Mouse (Mus musculus): ENCODE results near the gene Snx9.

The Snx9 gene

DNA sequence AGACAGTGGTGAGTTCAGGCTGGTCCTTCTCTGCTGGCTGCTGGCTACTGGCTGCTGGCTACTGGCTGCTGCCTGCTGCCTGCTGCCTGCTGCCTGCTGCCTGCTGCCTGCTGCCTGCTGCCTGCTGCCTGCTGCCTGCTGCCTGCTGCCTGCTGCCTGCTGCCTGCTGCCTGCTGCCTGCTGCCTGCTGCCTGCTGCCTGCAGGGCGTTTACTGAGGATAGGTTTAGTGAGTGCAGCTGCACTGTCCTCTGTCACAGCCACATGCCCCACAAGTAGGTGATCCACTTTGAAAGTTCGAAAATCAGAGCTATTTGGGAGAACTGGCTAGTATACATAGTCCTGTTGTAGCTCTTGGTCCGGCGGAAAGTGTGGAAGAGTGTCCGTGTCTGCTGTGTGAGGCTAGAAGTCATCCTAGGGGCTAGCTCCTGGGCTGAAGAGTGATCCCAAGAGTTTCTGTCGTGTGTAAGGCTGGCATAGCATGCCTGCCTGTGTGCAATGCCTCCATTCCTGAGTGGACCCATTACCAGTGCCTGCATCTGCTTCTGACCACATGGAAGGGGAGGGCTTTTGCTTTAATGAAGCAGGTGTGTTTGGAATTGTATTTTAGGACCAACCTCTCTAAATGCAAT is 45.2 kb downstream of the Snx9 start:
- DNase-seq: no peak

DNA sequence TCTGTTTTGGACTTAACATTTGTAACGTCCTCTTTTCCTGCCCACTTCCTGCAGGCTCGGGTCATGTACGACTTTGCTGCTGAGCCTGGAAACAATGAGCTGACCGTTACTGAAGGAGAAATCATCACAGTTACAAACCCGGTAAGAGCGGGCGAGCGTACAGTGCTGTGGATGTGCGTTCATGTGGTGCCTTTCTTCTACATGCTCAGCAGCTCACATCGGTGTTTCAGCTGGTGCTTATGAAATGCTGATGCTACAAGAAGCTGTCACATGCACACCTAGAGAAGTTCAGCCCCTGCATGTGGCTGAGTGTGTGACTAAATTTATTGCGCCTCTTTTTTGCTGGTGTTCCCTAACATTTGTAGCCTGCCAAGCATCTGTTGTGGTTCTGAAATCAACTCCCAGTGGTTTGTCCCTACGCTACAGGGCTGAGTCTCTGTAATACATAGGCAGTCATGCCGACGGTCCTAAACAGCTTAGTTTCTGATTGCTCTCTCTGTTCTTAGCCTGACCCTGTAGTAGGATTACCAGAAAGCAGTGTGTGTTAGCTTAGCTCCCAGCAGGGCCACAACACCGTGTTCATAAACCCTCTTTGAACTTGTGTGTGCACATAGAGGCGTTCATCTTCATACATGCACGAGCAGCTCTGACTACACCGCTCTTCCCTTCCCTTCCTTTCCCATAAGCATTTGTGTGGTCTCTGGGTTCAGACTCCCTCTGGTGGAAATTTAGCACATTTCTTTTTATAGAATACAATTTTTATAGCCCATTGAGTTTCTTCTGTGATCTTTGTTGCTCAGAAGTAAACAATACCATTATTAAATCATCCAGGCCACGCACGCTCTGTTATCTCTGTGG is 46.0 kb downstream of the Snx9 start:
- no peak for DNase-seq

DNA sequence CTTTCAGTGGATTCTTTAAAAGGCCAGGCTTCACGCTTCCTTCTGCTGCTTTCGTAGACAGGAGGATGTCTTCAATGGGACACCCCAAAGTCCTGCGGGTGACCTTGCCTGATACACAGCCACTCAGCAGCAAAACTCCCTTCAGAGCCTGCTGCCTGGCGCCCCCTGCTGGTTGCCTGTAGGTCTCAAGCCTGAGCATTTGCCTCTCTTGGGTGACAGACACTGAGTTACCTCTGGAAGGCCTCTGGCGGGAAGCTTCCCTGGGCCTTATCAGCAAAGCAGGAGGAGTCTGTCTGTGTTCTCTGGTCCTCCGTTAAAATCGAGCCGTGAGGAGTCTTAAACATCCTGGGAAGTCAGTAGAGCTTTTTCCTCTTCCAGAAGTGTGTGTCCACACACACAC is 49.3 kb downstream of the Snx9 start:
- peak; percentile 80 to 89 for DNase-seq

DNA sequence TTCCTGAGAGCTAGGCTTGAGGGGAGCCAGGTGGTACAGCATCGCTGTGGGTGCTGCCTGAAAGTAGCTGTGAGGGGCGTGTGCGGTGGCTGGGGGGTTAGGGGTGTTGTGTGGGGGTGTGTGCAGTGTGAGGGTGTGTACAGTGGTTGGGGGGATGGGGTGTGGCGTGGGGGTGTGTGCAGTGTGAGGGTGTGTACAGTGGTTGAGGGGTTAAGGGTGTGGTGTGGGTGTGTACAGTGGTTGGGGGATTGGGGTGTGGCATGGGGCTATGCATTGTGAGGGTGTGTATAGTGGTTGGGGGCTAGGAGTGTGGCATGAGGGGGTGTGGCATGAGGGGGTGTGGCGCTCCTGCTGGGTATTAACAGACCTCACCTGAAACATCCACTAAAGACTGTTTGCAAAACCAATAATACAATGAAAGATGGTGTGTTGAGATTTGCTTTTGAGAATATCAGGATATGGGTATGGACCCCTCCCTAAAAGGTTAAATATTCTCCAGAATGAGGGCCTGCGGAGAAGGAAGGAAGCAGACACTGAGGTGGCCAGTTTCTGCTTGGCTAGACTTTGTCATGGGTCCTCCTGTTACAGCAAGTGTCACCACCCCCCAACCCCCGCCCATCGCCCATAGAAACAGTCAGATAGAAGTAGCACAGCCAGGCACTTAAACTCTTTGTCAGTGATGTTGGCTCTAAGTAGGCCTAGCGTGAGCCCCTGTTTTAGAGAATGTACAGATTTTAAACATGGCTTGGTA is 51.0 kb downstream of the Snx9 start:
- DNase-seq: no peak

DNA sequence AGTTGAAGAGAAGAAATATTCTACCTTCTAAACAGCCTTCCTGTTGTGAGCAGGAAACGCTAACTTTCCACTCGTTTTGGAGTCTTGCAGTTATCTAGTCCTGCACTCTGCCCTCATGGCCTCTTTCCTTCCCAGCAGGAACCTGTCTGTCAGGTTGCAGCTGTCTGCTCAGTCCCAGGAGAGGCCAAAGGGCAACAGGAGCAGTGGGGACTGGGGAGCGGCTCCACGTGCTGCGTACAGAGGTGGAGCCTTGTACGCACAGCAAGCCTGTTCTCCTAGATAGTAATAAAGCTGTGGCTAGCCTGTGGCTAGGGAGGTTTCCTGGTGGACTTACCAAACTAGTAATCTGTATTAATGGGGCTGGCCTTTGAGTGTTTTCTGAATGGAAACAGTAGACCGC is 52.0 kb downstream of the Snx9 start:
- no peak for DNase-seq

DNA sequence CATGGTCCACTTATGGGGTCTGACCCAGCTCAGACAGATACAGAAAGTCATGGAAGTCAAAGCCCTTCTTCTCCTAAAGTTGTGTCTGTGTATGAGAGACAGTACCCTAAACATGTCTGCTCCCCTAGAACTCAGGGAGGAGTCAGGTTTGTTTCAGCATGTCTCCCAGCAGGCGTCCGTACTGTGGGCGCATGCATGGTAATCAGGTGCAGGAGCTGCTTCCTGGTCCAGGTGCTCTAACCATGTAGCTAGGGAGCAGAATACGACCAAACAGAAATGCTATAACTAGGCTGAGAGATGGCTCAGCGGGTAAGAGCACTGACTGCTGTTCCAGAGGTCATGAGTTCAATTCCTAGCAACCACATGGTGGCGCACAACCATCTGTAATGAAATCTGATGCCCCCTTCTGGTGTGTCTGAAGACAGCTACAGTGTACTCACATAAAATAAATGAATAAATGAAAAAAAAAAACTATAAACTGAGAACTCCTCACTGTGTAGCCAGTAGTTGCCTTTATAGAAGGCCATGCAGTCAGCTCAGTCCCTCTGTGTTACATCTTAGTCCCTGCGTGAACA is 52.5 kb downstream of the Snx9 start:
- DNase-seq: no peak

DNA sequence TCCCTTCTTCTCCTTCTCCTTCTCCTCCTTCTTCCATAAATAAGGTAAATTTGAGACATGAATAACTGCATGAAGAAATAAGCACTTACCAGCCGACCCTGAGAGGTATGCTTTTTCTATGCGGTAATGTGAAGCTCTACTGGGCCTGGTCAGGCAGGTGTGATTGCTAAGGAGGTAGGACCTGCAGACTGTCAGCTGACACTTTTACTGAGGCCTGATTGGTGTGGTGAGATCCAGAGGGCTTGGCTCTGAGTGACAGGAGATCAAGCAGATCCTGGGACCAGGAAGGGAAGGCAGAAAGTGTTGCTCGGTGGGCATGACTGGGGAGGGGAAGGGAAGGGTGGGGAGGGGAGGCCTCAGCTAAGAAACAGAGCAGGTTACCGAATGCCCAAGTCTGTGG is 54.9 kb downstream of the Snx9 start:
- DNase-seq: no peak

DNA sequence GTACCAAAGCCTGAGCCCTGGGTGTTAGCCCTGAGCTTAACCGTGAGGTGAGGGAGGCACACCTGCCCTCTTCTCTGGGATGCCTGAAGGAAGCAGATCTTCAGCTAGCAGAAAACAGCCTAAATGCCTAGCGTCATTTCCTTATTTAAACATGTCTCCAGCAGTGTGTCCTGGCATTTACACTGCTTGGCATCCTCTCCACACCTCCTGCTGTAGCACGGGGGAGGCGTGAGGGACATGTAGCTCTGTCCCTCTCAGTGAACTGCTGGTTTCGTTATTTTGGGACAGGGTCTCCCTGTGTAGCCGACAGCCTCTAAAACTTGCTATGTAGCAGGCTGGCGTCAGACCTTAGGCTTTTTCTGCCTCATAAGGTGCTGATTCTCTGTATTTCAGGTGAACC is 55.5 kb downstream of the Snx9 start:
- DNase-seq: no peak

DNA sequence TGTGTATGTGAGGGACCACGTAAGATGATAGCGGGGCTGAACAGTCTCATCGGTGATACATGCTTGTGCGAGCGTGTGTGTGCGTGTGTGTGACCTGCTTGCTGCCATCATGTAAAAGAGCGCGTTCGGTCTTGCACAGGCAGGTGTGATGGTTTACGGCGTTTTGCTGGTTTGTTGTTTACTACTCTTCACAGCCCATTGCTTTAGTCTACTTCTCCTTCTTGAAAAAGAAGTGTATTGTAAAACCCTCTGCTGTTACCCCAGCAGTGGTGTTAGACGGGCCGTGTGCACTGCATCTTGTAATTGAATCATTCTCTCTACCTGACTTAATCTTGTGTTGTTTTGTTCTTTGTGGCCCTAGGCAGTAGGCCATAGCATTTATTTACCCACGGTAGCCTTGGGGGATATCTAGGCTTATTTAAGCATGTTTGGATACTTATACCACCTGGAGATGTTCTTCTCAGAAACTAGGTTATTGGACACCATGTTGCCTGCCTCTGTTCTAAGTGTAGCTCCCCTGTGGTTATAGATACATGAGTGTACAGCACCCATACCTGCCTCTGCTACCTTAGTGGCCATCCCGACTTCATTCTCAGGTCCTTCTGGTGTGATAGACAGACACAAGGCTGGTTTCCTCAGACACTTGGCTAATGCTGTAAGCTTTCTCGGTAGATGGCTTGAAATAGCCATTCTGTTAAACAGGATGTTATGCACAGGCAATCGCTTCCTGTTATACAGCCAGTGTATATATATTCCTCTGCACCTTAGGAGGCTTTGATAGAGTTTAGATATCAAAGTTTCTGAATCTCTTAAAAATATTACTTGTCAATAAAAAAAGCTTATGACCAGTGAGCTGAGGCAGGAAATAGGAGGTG is 56.4 kb downstream of the Snx9 start:
- no peak for DNase-seq

DNA sequence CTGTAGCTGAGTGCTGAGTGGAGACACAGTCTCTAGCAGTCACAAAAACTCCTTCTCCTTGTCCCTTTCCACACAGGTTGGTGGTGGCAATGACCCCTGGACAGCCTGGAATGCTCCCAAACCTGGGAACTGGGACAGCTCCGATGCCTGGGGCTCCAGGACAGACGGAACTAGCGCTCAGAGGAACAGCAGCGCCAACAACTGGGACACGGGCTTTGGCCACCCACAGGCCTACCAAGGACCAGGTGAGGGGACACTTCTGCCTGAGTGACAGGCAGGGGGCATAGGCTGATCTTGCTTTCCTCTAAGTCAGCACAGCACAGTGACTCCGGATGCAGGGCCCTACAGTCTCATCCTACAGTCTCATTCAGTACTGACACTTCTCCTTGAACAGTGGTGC is 58.1 kb downstream of the Snx9 start:
- DNase-seq: no peak

DNA sequence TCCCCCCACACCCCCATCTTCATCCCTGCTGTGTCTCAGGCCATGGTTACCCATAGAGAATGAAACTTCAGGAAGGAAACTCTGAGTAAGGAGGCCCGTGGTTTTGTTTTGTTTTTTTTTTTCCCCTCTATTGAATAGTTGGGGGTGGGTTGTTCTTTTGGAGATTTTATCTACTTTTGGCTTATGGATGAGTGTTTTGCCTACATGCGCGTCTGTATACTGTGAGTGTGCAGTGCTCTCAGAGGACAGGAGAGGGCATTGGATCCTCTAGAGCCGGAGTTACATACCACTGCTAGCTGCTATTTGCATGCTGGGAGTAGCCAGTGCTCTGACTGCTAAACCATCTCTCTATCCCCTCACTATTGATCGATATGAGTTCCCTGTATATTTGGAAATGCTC is 60.3 kb downstream of the Snx9 start:
- no peak for DNase-seq

DNA sequence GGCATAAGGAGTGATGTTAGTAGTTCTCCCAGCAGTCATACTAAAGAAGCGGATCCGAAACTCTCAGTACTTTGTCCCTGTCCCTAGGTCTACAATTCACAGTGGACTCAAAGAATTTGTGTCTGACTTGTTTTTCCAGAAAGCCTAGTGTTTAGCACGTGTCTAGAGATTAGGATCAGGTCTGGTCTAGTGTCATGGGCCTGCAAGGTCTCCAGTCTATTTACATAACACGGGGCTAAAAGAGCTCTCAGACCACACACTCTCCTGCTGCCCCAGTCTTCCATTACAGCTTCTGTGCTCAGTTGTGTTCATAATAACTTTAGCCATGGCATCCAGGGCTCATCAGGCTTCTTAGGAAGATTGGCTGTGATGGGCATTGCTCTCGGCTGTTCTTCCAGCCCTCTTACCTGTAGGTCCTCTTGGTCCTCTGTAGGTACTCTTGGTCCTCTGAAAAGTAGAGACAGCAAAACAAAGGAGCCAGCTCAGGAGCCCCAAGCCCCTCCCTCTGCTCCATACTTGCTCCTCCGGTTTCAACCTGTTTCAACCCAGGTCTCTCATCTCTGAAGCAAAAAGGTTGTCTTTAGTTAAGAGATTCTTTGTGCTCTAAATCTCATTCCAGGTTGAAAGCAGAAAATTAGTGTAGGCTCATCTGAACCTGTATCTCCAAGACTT is 62.6 kb downstream of the Snx9 start:
- DNase-seq: no peak

DNA sequence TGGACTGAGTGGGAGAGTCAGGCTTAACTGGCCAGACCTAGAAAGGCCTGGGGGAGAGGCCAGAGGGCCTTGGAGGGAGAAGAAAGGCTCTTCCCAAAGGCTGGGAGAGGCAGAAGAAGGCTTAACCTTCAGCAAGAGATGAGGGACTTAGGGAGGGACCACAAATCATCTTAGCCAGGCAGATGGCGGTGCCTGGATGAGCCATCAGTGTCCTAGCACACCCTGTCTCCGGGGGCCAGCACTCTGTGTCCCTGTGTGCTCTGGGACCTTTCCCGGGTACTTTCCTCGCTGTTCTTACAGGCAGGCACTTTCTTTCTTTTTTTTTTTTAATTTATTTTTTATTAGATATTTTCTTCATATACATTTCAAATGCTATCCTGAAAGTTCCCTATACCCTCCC is 68.6 kb downstream of the Snx9 start:
- no peak for DNase-seq

DNA sequence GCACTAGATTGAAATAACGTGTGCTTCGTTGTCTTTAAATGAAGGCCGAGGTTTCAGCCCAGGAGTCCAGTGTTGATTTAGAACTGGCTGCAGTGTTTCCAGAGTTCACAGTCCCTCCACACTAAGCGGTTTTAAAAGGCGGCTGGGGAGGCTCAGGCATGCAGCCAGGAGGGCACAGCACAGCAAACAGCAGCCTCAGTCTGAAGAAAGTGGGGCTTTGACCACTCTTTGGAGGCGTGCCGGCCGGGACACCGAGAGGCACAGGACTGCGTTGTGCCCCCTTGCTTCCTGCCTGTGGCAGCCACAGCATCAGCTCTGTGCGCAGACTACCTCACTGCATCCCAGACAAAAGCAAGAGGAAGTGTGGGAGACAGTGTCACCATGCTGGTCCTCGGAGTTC is 70.5 kb downstream of the Snx9 start:
- DNase-seq: peak; percentile 20 to 38

DNA sequence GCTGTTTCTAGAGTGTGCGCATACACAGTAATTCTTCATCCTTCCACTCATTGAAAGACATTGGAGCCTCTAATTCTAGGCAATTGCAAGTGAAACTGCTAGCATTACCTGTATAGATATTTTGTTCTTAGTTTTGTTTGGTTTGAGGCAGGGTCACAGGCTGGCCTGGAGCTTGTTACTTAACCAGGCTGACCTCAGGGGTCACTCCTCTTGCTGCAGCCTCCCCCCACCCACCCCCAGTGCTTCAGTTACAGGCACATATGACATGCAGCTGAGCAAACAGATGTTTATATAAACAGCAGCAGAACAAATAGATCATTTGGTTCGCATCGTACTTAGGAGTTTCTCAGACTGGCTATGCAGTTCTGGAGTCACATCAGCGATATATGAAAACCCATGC is 71.7 kb downstream of the Snx9 start:
- no peak for DNase-seq

DNA sequence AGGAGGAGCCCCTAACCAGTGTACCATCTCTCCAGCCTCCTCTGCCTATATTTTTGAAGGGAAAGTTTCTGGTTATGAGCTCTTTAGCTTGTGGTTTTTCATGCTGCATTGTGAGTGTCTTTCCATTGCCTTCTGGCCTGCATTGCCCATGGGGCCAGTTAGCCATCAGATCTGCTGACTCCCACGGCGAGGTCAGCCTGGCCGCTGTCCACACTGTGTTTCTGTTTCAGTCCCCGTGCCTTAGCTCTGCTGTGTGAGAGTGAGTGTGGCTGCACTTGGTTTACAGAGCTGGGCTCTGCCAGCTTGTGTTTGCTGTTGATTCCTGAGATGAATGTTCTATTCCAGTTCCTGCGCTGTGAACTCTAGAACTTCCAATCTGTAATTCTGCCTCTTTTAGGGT is 73.1 kb downstream of the Snx9 start:
- DNase-seq: no peak

DNA sequence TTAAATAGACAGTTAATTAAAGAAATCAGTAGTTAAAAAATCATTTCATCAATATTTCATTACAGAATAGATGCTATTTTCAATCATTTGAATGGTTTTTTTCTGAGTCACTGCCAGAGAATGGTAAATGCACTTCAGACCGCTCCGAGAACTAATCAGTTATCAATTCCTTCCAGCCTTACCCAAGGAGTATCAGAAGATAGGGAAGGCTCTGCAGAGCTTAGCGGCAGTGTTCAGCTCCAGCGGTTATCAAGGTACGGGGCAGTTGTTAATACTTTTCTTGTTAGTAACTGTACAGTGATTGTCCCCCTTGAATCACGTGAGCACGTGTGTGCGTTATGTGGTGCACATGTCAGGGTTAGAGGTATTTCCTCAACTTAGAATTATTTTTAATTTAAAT is 80.8 kb downstream of the Snx9 start:
- DNase-seq: no peak

DNA sequence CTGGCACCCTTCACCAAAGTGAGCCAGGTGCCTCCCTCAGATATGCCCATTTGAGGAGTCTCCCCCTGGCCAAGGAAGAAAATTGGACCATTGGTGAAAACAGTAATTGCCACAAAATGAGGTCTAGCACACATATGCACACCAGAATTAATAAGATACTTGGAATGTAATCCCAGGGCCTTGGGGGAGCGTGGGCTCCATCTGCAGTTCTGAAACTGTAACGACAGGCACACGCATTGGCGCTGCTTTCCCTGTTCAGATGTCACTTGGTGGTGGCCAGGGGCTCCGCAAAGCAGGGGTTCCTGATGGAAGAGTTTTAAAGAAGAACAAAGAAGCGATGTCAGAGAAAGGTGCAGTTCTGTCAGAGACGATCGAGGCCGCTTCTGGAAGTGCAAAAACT is 82.2 kb downstream of the Snx9 start:
- peak; percentile 68 to 72 for DNase-seq

DNA sequence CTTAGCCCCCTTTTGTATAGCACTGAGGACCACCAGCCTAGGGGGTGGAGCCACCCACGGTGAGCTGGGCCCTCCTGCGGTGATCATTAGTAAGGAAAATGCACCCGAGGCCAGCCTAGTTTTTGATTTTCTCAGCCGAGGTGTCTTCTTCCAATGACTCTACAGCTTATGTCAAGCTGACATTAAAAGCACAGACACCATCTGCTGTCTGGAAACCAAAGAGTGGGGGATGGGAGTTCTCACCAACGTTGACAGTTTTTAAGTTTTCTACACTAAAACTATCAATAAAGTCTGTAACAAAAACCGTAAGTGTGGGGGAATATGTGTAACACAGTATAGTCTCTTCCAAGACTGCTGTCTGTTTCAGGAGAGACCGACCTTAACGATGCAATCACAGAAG is 83.1 kb downstream of the Snx9 start:
- DNase-seq: peak in 1 of 2 experiments; percentile 26

DNA sequence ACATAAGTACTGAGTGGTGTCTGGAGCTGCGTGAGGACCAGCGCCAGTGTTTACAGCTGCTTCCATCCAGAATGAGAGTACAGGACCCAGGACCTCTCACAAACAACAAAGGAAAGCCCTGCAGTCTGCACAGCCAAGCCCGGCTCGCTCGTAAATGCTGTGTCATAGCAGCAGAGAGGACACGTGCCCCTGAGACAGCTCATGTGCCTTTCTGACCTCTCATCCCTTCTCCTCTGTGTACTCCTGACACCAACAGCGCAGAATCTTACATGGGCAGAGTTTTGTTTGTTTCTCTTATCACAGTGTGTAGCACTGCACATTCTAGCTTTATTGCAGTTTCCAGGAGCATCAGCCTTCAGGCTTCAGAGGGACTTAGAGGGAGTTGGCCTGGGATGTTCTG is 85.6 kb downstream of the Snx9 start:
- DNase-seq: no peak

DNA sequence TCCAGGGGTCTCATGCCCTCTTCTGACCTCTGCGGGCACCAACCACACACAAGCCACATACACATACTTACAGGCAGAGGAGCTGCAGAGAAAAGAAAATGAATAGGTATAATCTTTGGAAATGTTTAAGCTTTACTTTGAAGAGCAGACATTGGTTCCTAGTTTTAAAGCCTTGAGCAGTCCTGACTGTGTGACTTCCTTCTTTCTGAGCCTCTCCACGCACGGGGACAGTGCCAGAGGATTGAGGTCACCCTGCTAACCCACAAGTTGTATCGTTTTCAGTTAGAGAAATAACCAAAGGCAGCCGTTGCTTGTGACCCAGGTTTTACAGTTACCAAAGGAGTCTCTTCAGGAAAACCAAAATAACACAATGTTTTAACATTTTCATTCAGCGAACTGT is 87.9 kb downstream of the Snx9 start:
- DNase-seq: no peak

DNA sequence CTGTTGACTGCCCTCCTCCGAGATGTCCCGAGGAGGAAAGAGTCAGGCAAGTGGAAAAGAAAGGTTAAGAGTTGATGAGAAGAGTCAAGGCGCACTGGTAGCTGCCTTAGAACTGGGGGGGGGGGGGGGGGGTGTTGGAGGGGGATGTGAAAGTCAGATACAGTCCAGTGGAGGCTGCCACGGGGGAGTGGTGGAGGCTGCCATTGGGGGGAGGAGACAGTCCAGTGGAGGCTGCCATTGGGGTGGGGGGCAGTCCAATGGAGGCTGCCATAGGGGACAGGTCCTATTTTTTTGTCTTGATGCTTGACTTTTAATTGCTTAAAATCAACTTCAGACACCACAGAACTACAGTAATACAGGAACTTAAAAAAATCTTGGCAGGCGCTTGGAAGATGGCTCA is 91.0 kb downstream of the Snx9 start:
- no peak for DNase-seq
